Mouse (Mus musculus): ENCODE results near the gene Large2. TPM values are rescaled to one million over a fixed set of nuclear protein-coding genes. Genes with fewer than 3 reads are reported as not detected.

Gene Large2
- polyA plus RNA-seq, 1 experiment from 2014 or later, result 0.74 TPM

- Histone ChIP-seq H3K36me3 (peaks cover 67% of the 10 kb centered on the region), H3K27me3 (no peaks in the 10 kb centered on the region), H3K9me3 (no peaks in the 10 kb centered on the region), H3K9ac (no peak overlapping the region), H3K4me2 (no peak overlapping the region), H3K4me3 (no peak overlapping the region), H3K4me1 (replicated peaks) (no peaks in the 10 kb centered on the region), H3K27ac (replicated peaks) (no peak overlapping the region)
- 0 out of 2 replicates have a peak, but pooled peaks have one; percentile 61 for ATAC-seq (ENCODE audit: low read depth)
- 76% methylated on average over 2 of the region's 2 CpGs for WGBS
These were observed 43.3 kb downstream of the Large2 start for GRCm38 (mm10) chr2:92331410-92331809.

- Histone ChIP-seq H3K9ac (no peak overlapping the region), H3K4me1 (replicated peaks) (no peaks in the 10 kb centered on the region), H3K27me3 (no peaks in the 10 kb centered on the region), H3K4me2 (no peak overlapping the region), H3K9me3 (no peaks in the 10 kb centered on the region), H3K27ac (replicated peaks) (no peak overlapping the region), H3K36me3 (peaks cover 66% of the 10 kb centered on the region), H3K4me3 (no peak overlapping the region)
- 58% methylated on average over 2 of the region's 2 CpGs for WGBS
- ATAC-seq (ENCODE audit: low read depth), result no peak
These were observed 43.8 kb downstream of the Large2 start for GRCm38 (mm10) chr2:92330840-92331239.

- no peak overlapping the region for H3K4me2 ChIP-seq
- H3K4me1 ChIP-seq (replicated peaks), result no peaks in the 10 kb centered on the region
- no peak overlapping the region for H3K9ac ChIP-seq
- no peak overlapping the region for H3K27ac ChIP-seq (replicated peaks)
- H3K27me3 ChIP-seq, result no peaks in the 10 kb centered on the region
- H3K9me3 ChIP-seq, result no peaks in the 10 kb centered on the region
- peaks cover 56% of the 10 kb centered on the region for H3K36me3 ChIP-seq
- no peak overlapping the region for H3K4me3 ChIP-seq
- ATAC-seq (ENCODE audit: low read depth), result no peak
- 94% methylated on average over 8 of the region's 8 CpGs for WGBS
These were observed 46.5 kb downstream of the Large2 start for GRCm38 (mm10) chr2:92328206-92328605.

GRCm38 (mm10) chr2:92327601-92328000, 47.1 kb downstream of the Large2 start:
- no peak overlapping the region for H3K4me3 ChIP-seq
- H3K9me3 ChIP-seq, result no peaks in the 10 kb centered on the region
- no peaks in the 10 kb centered on the region for H3K27me3 ChIP-seq
- no peak for ATAC-seq (ENCODE audit: low read depth)
- H3K9ac ChIP-seq, result no peak overlapping the region
- no peaks in the 10 kb centered on the region for H3K4me1 ChIP-seq (replicated peaks)
- WGBS, result 95% methylated on average over 4 of the region's 4 CpGs
- no peak overlapping the region for H3K4me2 ChIP-seq
- H3K27ac ChIP-seq (replicated peaks), result no peak overlapping the region
- peaks cover 54% of the 10 kb centered on the region for H3K36me3 ChIP-seq

GRCm38 (mm10) chr2:92326221-92326620, 48.4 kb downstream of the Large2 start:
- no peak overlapping the region for H3K4me3 ChIP-seq
- no peaks in the 10 kb centered on the region for H3K27me3 ChIP-seq
- H3K4me2 ChIP-seq, result no peak overlapping the region
- no peaks in the 10 kb centered on the region for H3K4me1 ChIP-seq (replicated peaks)
- WGBS, result 76% methylated on average over 1 of the region's 1 CpGs
- H3K9ac ChIP-seq, result no peak overlapping the region
- H3K27ac ChIP-seq (replicated peaks), result no peak overlapping the region
- no peak for ATAC-seq (ENCODE audit: low read depth)
- H3K9me3 ChIP-seq, result no peaks in the 10 kb centered on the region
- peaks cover 57% of the 10 kb centered on the region for H3K36me3 ChIP-seq

GRCm38 (mm10) chr2:92325676-92326075, 49.0 kb downstream of the Large2 start:
- 90% methylated on average over 7 of the region's 7 CpGs for WGBS
- Histone ChIP-seq H3K27me3 (no peaks in the 10 kb centered on the region), H3K4me3 (no peak overlapping the region), H3K4me2 (no peak overlapping the region), H3K27ac (replicated peaks) (no peak overlapping the region), H3K9me3 (no peaks in the 10 kb centered on the region), H3K9ac (no peak overlapping the region), H3K36me3 (peaks cover 57% of the 10 kb centered on the region), H3K4me1 (replicated peaks) (no peaks in the 10 kb centered on the region)
- no peak for ATAC-seq (ENCODE audit: low read depth)

- Histone ChIP-seq H3K27ac (replicated peaks) (no peak overlapping the region), H3K4me3 (no peak overlapping the region), H3K4me2 (no peak overlapping the region), H3K36me3 (peaks cover 34% of the 10 kb centered on the region), H3K4me1 (replicated peaks) (no peaks in the 10 kb centered on the region), H3K9ac (no peak overlapping the region), H3K27me3 (no peaks in the 10 kb centered on the region), H3K9me3 (no peaks in the 10 kb centered on the region)
- WGBS, result 81% methylated on average over 2 of the region's 2 CpGs
- no peak for ATAC-seq (ENCODE audit: low read depth)
These were observed 52.0 kb downstream of the Large2 start for GRCm38 (mm10) chr2:92322669-92323068.

- Histone ChIP-seq H3K4me3 (no peak overlapping the region), H3K27ac (replicated peaks) (no peak overlapping the region), H3K9me3 (no peaks in the 10 kb centered on the region), H3K27me3 (no peaks in the 10 kb centered on the region), H3K4me1 (replicated peaks) (no peaks in the 10 kb centered on the region), H3K36me3 (peaks cover 8% of the 10 kb centered on the region), H3K4me2 (no peak overlapping the region), H3K9ac (no peak overlapping the region)
- ATAC-seq (ENCODE audit: low read depth), result no peak
- 93% methylated on average over 5 of the region's 5 CpGs for WGBS
These were observed 57.4 kb downstream of the Large2 start for GRCm38 (mm10) chr2:92317228-92317627.

GRCm38 (mm10) chr2:92316652-92317051, 58.0 kb downstream of the Large2 start:
- no peaks in the 10 kb centered on the region for H3K9me3 ChIP-seq
- no peaks in the 10 kb centered on the region for H3K27me3 ChIP-seq
- H3K4me3 ChIP-seq, result no peak overlapping the region
- no peak for ATAC-seq (ENCODE audit: low read depth)
- H3K27ac ChIP-seq (replicated peaks), result no peak overlapping the region
- H3K4me2 ChIP-seq, result no peak overlapping the region
- peaks cover 2% of the 10 kb centered on the region for H3K36me3 ChIP-seq
- 81% methylated on average over 3 of the region's 3 CpGs for WGBS
- H3K9ac ChIP-seq, result no peak overlapping the region
- no peaks in the 10 kb centered on the region for H3K4me1 ChIP-seq (replicated peaks)

Small RNAs within 50 kb of the gene (microRNA-seq; reads per million reads assigned to microRNA genes)
- not detected for gene Mir7000

Other genes starting within 250 kb of the Large2 start
- 31.6 and 35.0 TPM in 2 replicates for gene Pex16, start 193 bp downstream of the Large2 start, polyA plus RNA-seq (2015; fragmentation: Nextera tagmentation; extraction: Ambion mirVana)
- 6.4 TPM in 2 replicates for gene 1700029I15Rik, start 7.7 kb upstream of the Large2 start, polyA plus RNA-seq (2015; fragmentation: Nextera tagmentation; extraction: Ambion mirVana)
- gene Mapk8ip1, start 26.4 kb upstream of the Large2 start, polyA plus RNA-seq (2015; fragmentation: Nextera tagmentation; extraction: Ambion mirVana), result 138 and 152 TPM in 2 replicates
- 35.9 and 37.7 TPM in 2 replicates for gene Cry2, start 59.2 kb upstream of the Large2 start, polyA plus RNA-seq (2015; fragmentation: Nextera tagmentation; extraction: Ambion mirVana)
- gene Slc35c1, start 85.7 kb upstream of the Large2 start, polyA plus RNA-seq (2015; fragmentation: Nextera tagmentation; extraction: Ambion mirVana), result 12.3 and 13.1 TPM in 2 replicates
- gene Chst1, start 224.8 kb upstream of the Large2 start, polyA plus RNA-seq (2015; fragmentation: Nextera tagmentation; extraction: Ambion mirVana), result 9.2 and 10.4 TPM in 2 replicates

Measured in neural tube, embryonic 13.5 days (tissue).